Comparison of ENCODE assay signal across 11 mouse cellular contexts in genomic region chr6:143788446-143788845, GRCm38 (mm10).
"Had no signal": no experiment of that assay in that cellular context is flagged by ENCODE, and none has a peak within 500 bp of the region (broad histone marks: within the 10 kb centered on the region; RNA-seq: fewer than 3 reads in every experiment).

No protein-coding gene starts in this region.

- DNase-seq: kidney, adult 2 months; kidney, postnatal 25 days; layer of hippocampus, adult 9-11 months; liver, embryonic 13.5 days; lung, adult 2 months; lung, postnatal 14 days; lung, postnatal 4 days; midbrain, embryonic 14.5 days; right cerebral cortex, postnatal 4 days; thymus, adult 18-20 months; thymus, postnatal 36 days had no signal
